Mouse (Mus musculus) liver, embryonic 16.5 days (tissue): ENCODE measurements around the gene Olfr91. TPM values are rescaled to one million over a fixed set of nuclear protein-coding genes. Genes with fewer than 3 reads are reported as not detected.
"Not testable (repeated sequence)": the region's sequence is repeated elsewhere in the genome, so short reads cannot be mapped to it uniquely, and the experiment has no call there.

Source experiments
- ATAC-seq: fragments of 200-750 bp; cut with Nextera tagmentation; 2 replicates; pipeline ENCODE4 v1.8.0; 2017; ENCODE audit warnings: low read depth, mild to moderate bottlenecking, moderate number of reproducible peaks, moderate library complexity
- H3K27ac ChIP-seq: fragments of 300-500 bp; sonication (generic); 2 replicates; pipeline ENCODE4 v1.5.1; 2014; ENCODE audit warnings: mild to moderate bottlenecking, low read length
- H3K27me3 ChIP-seq: fragments of 300-500 bp; sonication (generic); 2 replicates; pipeline ENCODE4 v1.6.1; 2014; ENCODE audit warnings: low read depth, low read length, mixed read lengths; ENCODE audit not compliant: control insufficient read depth, insufficient read depth
- H3K36me3 ChIP-seq: fragments of 300-500 bp; sonication (generic); 2 replicates; pipeline ENCODE4 v1.6.1; 2014; ENCODE audit warnings: mild to moderate bottlenecking; ENCODE audit not compliant: control insufficient read depth, insufficient read depth
- H3K4me1 ChIP-seq: fragments of 300-500 bp; sonication (generic); 2 replicates; pipeline ENCODE4 v1.6.1; 2014; ENCODE audit warnings: low read depth, low read length, mixed read lengths; ENCODE audit not compliant: control insufficient read depth
- H3K4me2 ChIP-seq: fragments of 300-500 bp; sonication (generic); 2 replicates; pipeline ENCODE4 v1.6.1; 2014; ENCODE audit warnings: low read depth, low read length, mixed read lengths
- H3K4me3 ChIP-seq: fragments of 300-500 bp; sonication (generic); 2 replicates; pipeline ENCODE4 v1.5.1; 2014; ENCODE audit warnings: low read depth, mild to moderate bottlenecking, low read length
- H3K9ac ChIP-seq: fragments of 300-500 bp; sonication (generic); 2 replicates; pipeline ENCODE4 v1.6.1; 2014; ENCODE audit warnings: low read depth, low read length
- H3K9me3 ChIP-seq: fragments of 300-500 bp; sonication (generic); replicated peaks from 2 replicates; pipeline ENCODE4 v1.6.1; 2016; ENCODE audit warnings: low read length; ENCODE audit not compliant: control insufficient read depth
- WGBS: fragments of 180-500 bp; shearing (Covaris S2); extraction: QIAGEN DNeasy Blood & Tissue Kit; methylation state at CpG from one replicate; pipeline ENCODE4 v1.1.7; 2014; ENCODE audit not compliant: insufficient replicate concordance; 5-methylcytosine and 5-hydroxymethylcytosine counted together
- polyA plus RNA-seq: library from polyadenylated mRNA; unstranded; fragments of >200 nt; fragmentation: Nextera tagmentation; extraction: Ambion mirVana; gene quantifications from 2 replicates; pipeline ENCODE4 v1.2.1, GENCODE M21; 2015

Olfr91 gene
- polyA plus RNA-seq: not detected in 2 replicates

GRCm38 (mm10) chr17:37098178-37098577 lies at the start of gene Olfr91:
Gene Olfr91, minus strand, starts transcription at chr17:37098278.
- Histone ChIP-seq H3K27ac (no peak within 1 kb of the TSS), H3K4me1 (no peaks in the 10 kb centered on the region), H3K4me3 (no peak within 1 kb of the TSS), H3K36me3 (no peaks in the 10 kb centered on the region), H3K9me3 (no peaks in the 10 kb centered on the region), H3K9ac (no peak within 1 kb of the TSS), H3K27me3 (no peaks in the 10 kb centered on the region), H3K4me2 (no peak within 1 kb of the TSS)
- no peak for ATAC-seq
- 63% methylated on average over 1 of the region's 1 CpGs for WGBS

GRCm38 (mm10) chr17:37131366-37131765 lies 33.3 kb upstream of the Olfr91 start:
- not testable (repeated sequence) for ATAC-seq, H3K27me3 ChIP-seq, H3K9ac ChIP-seq, H3K27ac ChIP-seq, H3K9me3 ChIP-seq, H3K36me3 ChIP-seq, H3K4me1 ChIP-seq, H3K4me3 ChIP-seq, H3K4me2 ChIP-seq
- WGBS: 25% methylated on average over 4 of the region's 4 CpGs

GRCm38 (mm10) chr17:37119988-37120387 lies 21.9 kb upstream of the Olfr91 start, which contains the start of gene Olfr92:
Gene Olfr92, minus strand, starts transcription at chr17:37120088.
- H3K4me3 ChIP-seq: no peak within 1 kb of the TSS
- H3K9ac ChIP-seq: no peak within 1 kb of the TSS
- no peak within 1 kb of the TSS for H3K27ac ChIP-seq
- no peaks in the 10 kb centered on the region for H3K27me3 ChIP-seq
- H3K4me2 ChIP-seq: no peak within 1 kb of the TSS
- WGBS: 56% methylated on average over 2 of the region's 2 CpGs
- no peaks in the 10 kb centered on the region for H3K9me3 ChIP-seq
- no peaks in the 10 kb centered on the region for H3K36me3 ChIP-seq
- no peaks in the 10 kb centered on the region for H3K4me1 ChIP-seq
- no peak for ATAC-seq

GRCm38 (mm10) chr17:37093289-37093688 lies 4.8 kb downstream of the Olfr91 start:
- H3K4me1 ChIP-seq: no peaks in the 10 kb centered on the region
- H3K4me2 ChIP-seq: no peak overlapping the region
- ATAC-seq: no peak
- no peaks in the 10 kb centered on the region for H3K9me3 ChIP-seq
- no peaks in the 10 kb centered on the region for H3K27me3 ChIP-seq
- no peak overlapping the region for H3K9ac ChIP-seq
- 59% methylated on average over 5 of the region's 5 CpGs for WGBS
- no peak overlapping the region for H3K27ac ChIP-seq
- H3K4me3 ChIP-seq: no peak overlapping the region
- no peaks in the 10 kb centered on the region for H3K36me3 ChIP-seq

GRCm38 (mm10) chr17:37092198-37092597 lies 5.9 kb downstream of the Olfr91 start:
- no peak overlapping the region for H3K4me2 ChIP-seq
- no peaks in the 10 kb centered on the region for H3K9me3 ChIP-seq
- H3K4me1 ChIP-seq: no peaks in the 10 kb centered on the region
- ATAC-seq: no peak
- 10% methylated on average over 1 of the region's 1 CpGs for WGBS
- H3K27me3 ChIP-seq: no peaks in the 10 kb centered on the region
- H3K27ac ChIP-seq: no peak overlapping the region
- H3K4me3 ChIP-seq: no peak overlapping the region
- H3K36me3 ChIP-seq: no peaks in the 10 kb centered on the region
- no peak overlapping the region for H3K9ac ChIP-seq

GRCm38 (mm10) chr17:37088399-37088798 lies 9.7 kb downstream of the Olfr91 start, which contains the start of gene Olfr90:
Gene Olfr90, minus strand, starts transcription at chr17:37088499.
- Histone ChIP-seq H3K36me3 (no peaks in the 10 kb centered on the region), H3K9ac (no peak within 1 kb of the TSS), H3K4me2 (no peak within 1 kb of the TSS), H3K27ac (no peak within 1 kb of the TSS), H3K4me1 (no peaks in the 10 kb centered on the region), H3K9me3 (no peaks in the 10 kb centered on the region), H3K4me3 (no peak within 1 kb of the TSS), H3K27me3 (no peaks in the 10 kb centered on the region)
- no peak for ATAC-seq

- Histone ChIP-seq H3K27ac (no peak overlapping the region), H3K9ac (no peak overlapping the region), H3K36me3 (no peaks in the 10 kb centered on the region), H3K4me1 (no peaks in the 10 kb centered on the region), H3K27me3 (no peaks in the 10 kb centered on the region), H3K4me2 (no peak overlapping the region), H3K4me3 (no peak overlapping the region), H3K9me3 (no peaks in the 10 kb centered on the region)
- ATAC-seq: no peak
- WGBS: 56% methylated on average over 10 of the region's 10 CpGs
Observed at GRCm38 (mm10) chr17:37085545-37085944, 12.5 kb downstream of the Olfr91 start.

GRCm38 (mm10) chr17:37084632-37085031 lies 13.4 kb downstream of the Olfr91 start:
- H3K4me3 ChIP-seq: no peak overlapping the region
- no peaks in the 10 kb centered on the region for H3K4me1 ChIP-seq
- no peak overlapping the region for H3K27ac ChIP-seq
- no peaks in the 10 kb centered on the region for H3K27me3 ChIP-seq
- 51% methylated on average over 5 of the region's 5 CpGs for WGBS
- ATAC-seq: no peak
- H3K9ac ChIP-seq: no peak overlapping the region
- no peak overlapping the region for H3K4me2 ChIP-seq
- H3K9me3 ChIP-seq: no peaks in the 10 kb centered on the region
- H3K36me3 ChIP-seq: no peaks in the 10 kb centered on the region

- WGBS: 7% methylated on average over 8 of the region's 8 CpGs
- Histone ChIP-seq H3K36me3 (no peaks in the 10 kb centered on the region), H3K27me3 (no peaks in the 10 kb centered on the region), H3K9me3 (no peaks in the 10 kb centered on the region), H3K4me3 (no peak overlapping the region), H3K9ac (no peak overlapping the region), H3K27ac (no peak overlapping the region), H3K4me2 (no peak overlapping the region), H3K4me1 (no peaks in the 10 kb centered on the region)
- no peak for ATAC-seq
Observed at GRCm38 (mm10) chr17:37083327-37083726, 14.8 kb downstream of the Olfr91 start.
